ENCODE assay signal across 8 mouse cellular contexts in the genomic region with DNA sequence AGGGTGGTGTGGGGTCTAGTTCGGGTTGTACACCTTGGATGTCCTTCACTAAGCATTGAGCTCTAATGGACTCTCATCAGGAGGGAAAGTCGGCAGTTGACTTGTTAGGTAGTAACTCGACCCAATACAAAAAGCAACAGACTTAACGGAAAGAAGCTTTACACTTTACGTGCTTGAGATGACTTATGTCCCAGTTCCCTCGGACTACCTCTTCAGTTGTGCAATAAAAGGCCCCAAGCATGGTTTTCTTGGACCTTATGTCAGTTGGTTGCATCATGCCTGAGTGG. TPM values are rescaled to one million over a fixed set of nuclear protein-coding genes. Genes with fewer than 3 reads are reported as not detected.
DNase-seq lines count a peak whose midpoint lies in the region; ATAC-seq lines count a peak whose summit lies in the region.

No protein-coding gene starts in this region.

- H3K4me1 ChIP-seq in lung, embryonic 16.5 days (replicated peaks; ENCODE audit: control insufficient read depth, insufficient read depth, low read length): peaks cover 19% of the 10 kb centered on the region
- H3K4me1 ChIP-seq in forebrain, embryonic 10.5 days: peaks cover 33% of the 10 kb centered on the region
- peaks cover 9% of the 10 kb centered on the region for H3K4me1 ChIP-seq in liver, embryonic 11.5 days (replicated peaks; ENCODE audit: control insufficient read depth, insufficient read depth, low read length)
- peaks cover 13% of the 10 kb centered on the region; the same call in 1 of the 2 replicates for H3K4me1 ChIP-seq in stomach, embryonic 14.5 days (ENCODE audit: control insufficient read depth, insufficient read depth, low read length)

- H3K27me3 ChIP-seq in lung, embryonic 16.5 days (ENCODE audit: control insufficient read depth, insufficient read depth, low read depth, low read length): no peaks in the 10 kb centered on the region
- H3K27me3 ChIP-seq in forebrain, embryonic 10.5 days (ENCODE audit: poor library complexity, severe bottlenecking): no peaks in the 10 kb centered on the region
- H3K27me3 ChIP-seq in liver, embryonic 11.5 days (replicated peaks; ENCODE audit: control insufficient read depth, insufficient read depth, low read length): no peaks in the 10 kb centered on the region
- H3K27me3 ChIP-seq in stomach, embryonic 14.5 days (ENCODE audit: control insufficient read depth, insufficient read depth, low read length): no peaks in the 10 kb centered on the region

- WGBS in lung, embryonic 16.5 days: 0% methylated on average over 6 of the region's 6 CpGs
- 0% methylated on average over 6 of the region's 6 CpGs for WGBS in forebrain, embryonic 10.5 days
- WGBS in liver, embryonic 11.5 days: 0% methylated on average over 6 of the region's 6 CpGs
- 0% methylated on average over 6 of the region's 6 CpGs for WGBS in stomach, embryonic 14.5 days

- peaks cover 4% of the 10 kb centered on the region for H3K36me3 ChIP-seq in lung, embryonic 16.5 days (ENCODE audit: control insufficient read depth, insufficient read depth, low read length)
- H3K36me3 ChIP-seq in forebrain, embryonic 10.5 days (replicated peaks): peaks cover 23% of the 10 kb centered on the region
- H3K36me3 ChIP-seq in liver, embryonic 11.5 days (ENCODE audit: control insufficient read depth, insufficient read depth, low read length): peaks cover 6% of the 10 kb centered on the region
- peaks cover 7% of the 10 kb centered on the region; the same call in 1 of the 2 replicates for H3K36me3 ChIP-seq in stomach, embryonic 14.5 days (ENCODE audit: control insufficient read depth, insufficient read depth, low read length)

- peak overlapping the region; percentile 83 for H3K4me3 ChIP-seq in lung, embryonic 16.5 days (ENCODE audit: low read length)
- H3K4me3 ChIP-seq in forebrain, embryonic 10.5 days: peak overlapping the region; percentile 77
- H3K4me3 ChIP-seq in liver, embryonic 11.5 days (ENCODE audit: low read depth, low read length): peak overlapping the region; percentile 95
- H3K4me3 ChIP-seq in stomach, embryonic 14.5 days (ENCODE audit: low read depth, low read length): peak overlapping the region; percentile 97

- peak overlapping the region; percentile 97 for H3K27ac ChIP-seq in lung, embryonic 16.5 days (ENCODE audit: low read length)
- peak overlapping the region; percentile 99 for H3K27ac ChIP-seq in forebrain, embryonic 10.5 days
- peak overlapping the region; percentile 93 for H3K27ac ChIP-seq in liver, embryonic 11.5 days (ENCODE audit: low read depth, low read length)
- H3K27ac ChIP-seq in stomach, embryonic 14.5 days (ENCODE audit: low read length): peak overlapping the region; percentile 91

- H3K9me3 ChIP-seq in lung, embryonic 16.5 days (ENCODE audit: control insufficient read depth, low read length): no peaks in the 10 kb centered on the region
- no peaks in the 10 kb centered on the region for H3K9me3 ChIP-seq in forebrain, embryonic 10.5 days
- no peaks in the 10 kb centered on the region for H3K9me3 ChIP-seq in liver, embryonic 11.5 days (ENCODE audit: control insufficient read depth, low read length)
- no peaks in the 10 kb centered on the region for H3K9me3 ChIP-seq in stomach, embryonic 14.5 days (ENCODE audit: control insufficient read depth, low read depth, low read length)

- no peak for ATAC-seq in lung, embryonic 16.5 days (ENCODE audit: low read depth)
- ATAC-seq in liver, embryonic 11.5 days (replicated peaks; ENCODE audit: low FRiP score): no peak
- no peak for ATAC-seq in stomach, embryonic 14.5 days (ENCODE audit: insufficient number of reproducible peaks, insufficient read depth, low FRiP score, low read depth)

- H3K9ac ChIP-seq in lung, embryonic 16.5 days (ENCODE audit: low read length): peak overlapping the region; percentile 71
- peak overlapping the region; percentile 98 for H3K9ac ChIP-seq in liver, embryonic 11.5 days (ENCODE audit: low read depth, low read length)
- H3K9ac ChIP-seq in stomach, embryonic 14.5 days (replicated peaks; ENCODE audit: low read depth, low read length): peak overlapping the region; percentile 95

- no peak for DNase-seq in lung, postnatal 4 days
- DNase-seq in forebrain, embryonic 10.5 days (ENCODE audit: extremely low spot score, low spot score): no peak
- DNase-seq in liver, embryonic 11.5 days (ENCODE audit: low spot score): no peak
- no peak for DNase-seq in layer of hippocampus, postnatal 10 days (ENCODE audit: low spot score in 2 of 2)
- no peak for DNase-seq in gastrocnemius, postnatal 14 days
- no peak for DNase-seq in right cerebral cortex, adult 2 months (ENCODE audit: low spot score in 2 of 2)

- intact Hi-C loops in gastrocnemius, postnatal 14 days (cut with DNase I; ENCODE audit: low total_unique reads): no loop called here

- peak overlapping the region; percentile 72 for H3K4me2 ChIP-seq in lung, embryonic 16.5 days (ENCODE audit: low read depth, low read length)
- peak overlapping the region; percentile 85 for H3K4me2 ChIP-seq in liver, embryonic 11.5 days
- peak overlapping the region; percentile 50 for H3K4me2 ChIP-seq in stomach, embryonic 14.5 days (replicated peaks; ENCODE audit: low read depth, low read length)

RNA-seq across cellular contexts. Expression of a gene that starts 0.4 kb away (rescaled TPM):
- 132 and 147 TPM in 2 replicates for polyA plus RNA-seq in lung, embryonic 16.5 days (2015; fragmentation: Nextera tagmentation; extraction: Ambion mirVana)
- 213 and 218 TPM in 2 replicates for polyA plus RNA-seq in forebrain, embryonic 10.5 days (2016; fragmentation: Nextera tagmentation; extraction: Ambion mirVana)
- polyA plus RNA-seq in liver, embryonic 11.5 days (2014; fragmentation: Nextera tagmentation; extraction: Ambion mirVana): 121 and 125 TPM in 2 replicates
- polyA plus RNA-seq in stomach, embryonic 14.5 days (2014; fragmentation: Nextera tagmentation; extraction: Ambion mirVana): 171 and 187 TPM in 2 replicates
- total RNA-seq in layer of hippocampus, postnatal 10 days (2021): 100 to 1,000 TPM in 1 of 2 experiments, 10 to 100 TPM in 1; 94.1 to 117 TPM
- total RNA-seq in gastrocnemius, postnatal 14 days (2021): 10 to 100 TPM; 59.8 to 67.1 TPM

RNA-seq across cellular contexts. Expression of a gene that starts 0.6 kb away (rescaled TPM):
- polyA plus RNA-seq in lung, embryonic 16.5 days (2015; fragmentation: Nextera tagmentation; extraction: Ambion mirVana): 128 and 134 TPM in 2 replicates
- 91.5 and 94.5 TPM in 2 replicates for polyA plus RNA-seq in forebrain, embryonic 10.5 days (2016; fragmentation: Nextera tagmentation; extraction: Ambion mirVana)
- 61.9 and 63.8 TPM in 2 replicates for polyA plus RNA-seq in liver, embryonic 11.5 days (2014; fragmentation: Nextera tagmentation; extraction: Ambion mirVana)
- polyA plus RNA-seq in stomach, embryonic 14.5 days (2014; fragmentation: Nextera tagmentation; extraction: Ambion mirVana): 111 and 117 TPM in 2 replicates
- total RNA-seq in layer of hippocampus, postnatal 10 days (2021): 10 to 100 TPM; 45.2 to 45.9 TPM
- 10 to 100 TPM; 16.9 to 19.2 TPM for total RNA-seq in gastrocnemius, postnatal 14 days (2021)

RNA-seq across cellular contexts. Expression of a gene that starts 13.8 kb away (rescaled TPM):
- 43.3 and 48.2 TPM in 2 replicates for polyA plus RNA-seq in lung, embryonic 16.5 days (2015; fragmentation: Nextera tagmentation; extraction: Ambion mirVana)
- polyA plus RNA-seq in forebrain, embryonic 10.5 days (2016; fragmentation: Nextera tagmentation; extraction: Ambion mirVana): 64.1 and 65.3 TPM in 2 replicates
- 94.2 and 101 TPM in 2 replicates for polyA plus RNA-seq in liver, embryonic 11.5 days (2014; fragmentation: Nextera tagmentation; extraction: Ambion mirVana)
- 40.9 and 42.5 TPM in 2 replicates for polyA plus RNA-seq in stomach, embryonic 14.5 days (2014; fragmentation: Nextera tagmentation; extraction: Ambion mirVana)
- total RNA-seq in layer of hippocampus, postnatal 10 days (2021): 10 to 100 TPM; 17.8 to 20.6 TPM
- 10 to 100 TPM; 16.6 to 21.2 TPM for total RNA-seq in gastrocnemius, postnatal 14 days (2021)

RNA-seq across cellular contexts. Expression of a gene that starts 14.6 kb away (rescaled TPM):
- 1.5 and 1.6 TPM in 2 replicates for polyA plus RNA-seq in lung, embryonic 16.5 days (2015; fragmentation: Nextera tagmentation; extraction: Ambion mirVana)
- 1.4 and 1.7 TPM in 2 replicates for polyA plus RNA-seq in forebrain, embryonic 10.5 days (2016; fragmentation: Nextera tagmentation; extraction: Ambion mirVana)
- polyA plus RNA-seq in liver, embryonic 11.5 days (2014; fragmentation: Nextera tagmentation; extraction: Ambion mirVana): 0.51 and 0.92 TPM in 2 replicates
- 0.58 and 1.9 TPM in 2 replicates for polyA plus RNA-seq in stomach, embryonic 14.5 days (2014; fragmentation: Nextera tagmentation; extraction: Ambion mirVana)
- under 1 TPM in 1 of 2 experiments, not detected in 1; 0.36 TPM for total RNA-seq in layer of hippocampus, postnatal 10 days (2021)
- under 1 TPM in 1 of 2 experiments, not detected in 1; 0.18 TPM for total RNA-seq in gastrocnemius, postnatal 14 days (2021)

RNA-seq across cellular contexts. Expression of a gene that starts 45.1 kb away (rescaled TPM):
- polyA plus RNA-seq in lung, embryonic 16.5 days (2015; fragmentation: Nextera tagmentation; extraction: Ambion mirVana): 6.5 and 8.4 TPM in 2 replicates
- polyA plus RNA-seq in forebrain, embryonic 10.5 days (2016; fragmentation: Nextera tagmentation; extraction: Ambion mirVana): 17.8 and 19.6 TPM in 2 replicates
- polyA plus RNA-seq in liver, embryonic 11.5 days (2014; fragmentation: Nextera tagmentation; extraction: Ambion mirVana): 7.3 and 9.7 TPM in 2 replicates
- 13.9 and 16.3 TPM in 2 replicates for polyA plus RNA-seq in stomach, embryonic 14.5 days (2014; fragmentation: Nextera tagmentation; extraction: Ambion mirVana)
- 10 to 100 TPM; 85.5 to 89.5 TPM for total RNA-seq in layer of hippocampus, postnatal 10 days (2021)
- total RNA-seq in gastrocnemius, postnatal 14 days (2021): under 1 TPM; 0.25 to 0.47 TPM
